Mouse (Mus musculus): ENCODE results near the gene Lactbl1. TPM values are rescaled to one million over a fixed set of nuclear protein-coding genes. Genes with fewer than 3 reads are reported as not detected.
A peak's percentile ranks its signal among the peaks of the same experiment; 100 is the strongest.

Gene Lactbl1
- polyA plus RNA-seq, 1 experiment from 2014 or later: not detected

GRCm38 (mm10) chr4:136649480-136650196 is 27.2 kb downstream of the Lactbl1 start:
- H3K9me3 ChIP-seq (ENCODE audit: low read depth, low read length): no peaks in the 10 kb centered on the region
- no peak overlapping the region; the same call in 1 of the 2 replicates for H3K27ac ChIP-seq (ENCODE audit: low read depth)
- no peaks in the 10 kb centered on the region; the same call in 1 of the 2 replicates for H3K36me3 ChIP-seq (ENCODE audit: insufficient read depth)
- peaks cover 5% of the 10 kb centered on the region; the same call in 1 of the 2 replicates for H3K4me1 ChIP-seq (ENCODE audit: insufficient read depth)
- no peak overlapping the region for H3K9ac ChIP-seq
- 29% methylated on average over 13 of the region's 13 CpGs for WGBS
- no peak for TF ChIP-seq CTCF (IDR thresholded peaks at IDR 0.05; ENCODE audit: low read depth)
- no peaks in the 10 kb centered on the region for H3K27me3 ChIP-seq (ENCODE audit: insufficient read depth, low read length)
- DNase-seq: peak; percentile 25
- peak; percentile 41; the same call in 1 of the 2 replicates for ATAC-seq (ENCODE audit: insufficient read depth)
- no peak overlapping the region for H3K4me3 ChIP-seq (ENCODE audit: low read depth, low read length)
- peak overlapping the region; percentile 42 for H3K4me2 ChIP-seq

- Histone ChIP-seq H3K4me1 (ENCODE audit: insufficient read depth) (peaks cover 5% of the 10 kb centered on the region; the same call in 1 of the 2 replicates), H3K27me3 (ENCODE audit: insufficient read depth, low read length) (no peaks in the 10 kb centered on the region), H3K36me3 (ENCODE audit: insufficient read depth) (no peaks in the 10 kb centered on the region; the same call in 1 of the 2 replicates), H3K4me2 (no peak overlapping the region), H3K27ac (ENCODE audit: low read depth) (no peak overlapping the region), H3K9me3 (ENCODE audit: low read depth, low read length) (no peaks in the 10 kb centered on the region), H3K4me3 (ENCODE audit: low read depth, low read length) (no peak overlapping the region), H3K9ac (no peak overlapping the region)
- TF ChIP-seq CTCF (IDR thresholded peaks at IDR 0.05; ENCODE audit: low read depth): no peak
- no peak for ATAC-seq (ENCODE audit: insufficient read depth)
- no peak for DNase-seq
- 83% methylated on average over 8 of the region's 8 CpGs for WGBS
Observed at GRCm38 (mm10) chr4:136650261-136650660, 27.8 kb downstream of the Lactbl1 start.

GRCm38 (mm10) chr4:136651357-136651811 is 29.0 kb downstream of the Lactbl1 start:
- Histone ChIP-seq H3K4me1 (ENCODE audit: insufficient read depth) (peaks cover 5% of the 10 kb centered on the region; the same call in 1 of the 2 replicates), H3K4me2 (no peak overlapping the region), H3K27me3 (ENCODE audit: insufficient read depth, low read length) (no peaks in the 10 kb centered on the region), H3K9me3 (ENCODE audit: low read depth, low read length) (no peaks in the 10 kb centered on the region), H3K36me3 (ENCODE audit: insufficient read depth) (no peaks in the 10 kb centered on the region; the same call in 1 of the 2 replicates), H3K4me3 (ENCODE audit: low read depth, low read length) (no peak overlapping the region), H3K27ac (ENCODE audit: low read depth) (no peak overlapping the region), H3K9ac (no peak overlapping the region)
- TF ChIP-seq CTCF (IDR thresholded peaks at IDR 0.05; ENCODE audit: low read depth): peak; percentile 92
- DNase-seq (peak; percentile 73), ATAC-seq (ENCODE audit: insufficient read depth) (no peak)
- WGBS: 55% methylated on average over 3 of the region's 3 CpGs

GRCm38 (mm10) chr4:136651882-136652527 is 29.6 kb downstream of the Lactbl1 start:
- Histone ChIP-seq H3K4me2 (no peak overlapping the region), H3K4me1 (ENCODE audit: insufficient read depth) (peaks cover 5% of the 10 kb centered on the region; the same call in 1 of the 2 replicates), H3K27ac (ENCODE audit: low read depth) (no peak overlapping the region), H3K27me3 (ENCODE audit: insufficient read depth, low read length) (no peaks in the 10 kb centered on the region), H3K9ac (no peak overlapping the region), H3K36me3 (ENCODE audit: insufficient read depth) (no peaks in the 10 kb centered on the region; the same call in 1 of the 2 replicates), H3K9me3 (ENCODE audit: low read depth, low read length) (no peaks in the 10 kb centered on the region), H3K4me3 (ENCODE audit: low read depth, low read length) (no peak overlapping the region)
- 73% methylated on average over 13 of the region's 13 CpGs for WGBS
- no peak for DNase-seq
- ATAC-seq (ENCODE audit: insufficient read depth): no peak
- no peak for TF ChIP-seq CTCF (IDR thresholded peaks at IDR 0.05; ENCODE audit: low read depth)

GRCm38 (mm10) chr4:136652528-136652910 is 30.1 kb downstream of the Lactbl1 start:
- WGBS: 71% methylated on average over 11 of the region's 11 CpGs

GRCm38 (mm10) chr4:136653019-136653418 is 30.6 kb downstream of the Lactbl1 start:
- no peak for TF ChIP-seq CTCF (IDR thresholded peaks at IDR 0.05; ENCODE audit: low read depth)
- Histone ChIP-seq H3K36me3 (ENCODE audit: insufficient read depth) (peaks cover 4% of the 10 kb centered on the region; the same call in 1 of the 2 replicates), H3K27ac (ENCODE audit: low read depth) (no peak overlapping the region), H3K4me2 (no peak overlapping the region), H3K9me3 (ENCODE audit: low read depth, low read length) (no peaks in the 10 kb centered on the region), H3K9ac (no peak overlapping the region), H3K4me3 (ENCODE audit: low read depth, low read length) (no peak overlapping the region), H3K4me1 (ENCODE audit: insufficient read depth) (peaks cover 5% of the 10 kb centered on the region; the same call in 1 of the 2 replicates), H3K27me3 (ENCODE audit: insufficient read depth, low read length) (no peaks in the 10 kb centered on the region)
- DNase-seq: no peak
- ATAC-seq (ENCODE audit: insufficient read depth): no peak
- WGBS: 63% methylated on average over 6 of the region's 6 CpGs

More at GRCm38 (mm10) chr4:136652528-136652910, 30.1 kb downstream of the Lactbl1 start:
- Histone ChIP-seq H3K9ac (no peak overlapping the region), H3K27me3 (ENCODE audit: insufficient read depth, low read length) (no peaks in the 10 kb centered on the region), H3K27ac (ENCODE audit: low read depth) (no peak overlapping the region), H3K9me3 (ENCODE audit: low read depth, low read length) (no peaks in the 10 kb centered on the region), H3K4me2 (no peak overlapping the region), H3K4me3 (ENCODE audit: low read depth, low read length) (no peak overlapping the region), H3K4me1 (ENCODE audit: insufficient read depth) (peaks cover 5% of the 10 kb centered on the region; the same call in 1 of the 2 replicates), H3K36me3 (ENCODE audit: insufficient read depth) (peaks cover 4% of the 10 kb centered on the region; the same call in 1 of the 2 replicates)
- ATAC-seq (ENCODE audit: insufficient read depth): no peak
- no peak for DNase-seq
- no peak for TF ChIP-seq CTCF (IDR thresholded peaks at IDR 0.05; ENCODE audit: low read depth)

All from lung, embryonic 14.5 days (tissue).